Mouse (Mus musculus): ENCODE measurements around the gene Nags. TPM values are rescaled to one million over a fixed set of nuclear protein-coding genes. Genes with fewer than 3 reads are reported as not detected.
"Not testable (repeated sequence)": the region's sequence is repeated elsewhere in the genome, so short reads cannot be mapped to it uniquely, and the experiment has no call there.

Nags gene
- polyA plus RNA-seq, 2 experiments: 7.5 to 10.1 TPM

GRCm38 (mm10) chr11:102156039-102156785, 10.9 kb downstream of the Nags start, which contains the start of gene Tmem101:
Tmem101 (minus strand) TSS chr11:102156404.
- H3K27me3 ChIP-seq (ENCODE audit: control insufficient read depth, insufficient read depth, low read length): no peaks in the 10 kb centered on the region
- peak within 1 kb of the TSS; percentile 79 for H3K9ac ChIP-seq (replicated peaks)
- peak within 1 kb of the TSS; percentile 92 for H3K4me2 ChIP-seq (ENCODE audit: low read depth)
- peak within 1 kb of the TSS; percentile 85 to 86 for H3K4me3 ChIP-seq (ENCODE audit: insufficient read depth in 1 of 2, low read depth in 2 of 2, low read length in 2 of 2)
- TF ChIP-seq CTCF (IDR thresholded peaks at IDR 0.05; ENCODE audit: low read depth): peak; percentile 49
- TF ChIP-seq EP300 (IDR thresholded peaks at IDR 0.05; ENCODE audit: low read depth): 0 out of 2 replicates have a peak, but pooled peaks have one; percentile 39
- H3K9me3 ChIP-seq (ENCODE audit: control insufficient read depth, low read length): no peaks in the 10 kb centered on the region
- H3K36me3 ChIP-seq (replicated peaks; ENCODE audit: control insufficient read depth, insufficient read depth, low read depth): no peaks in the 10 kb centered on the region; the same call in 1 of the 2 replicates
- ATAC-seq (ENCODE audit: insufficient read depth) (peak; percentile 82), DNase-seq (ENCODE audit: low read depth in 3 of 3, low spot score in 3 of 3) (peak; percentile 81 to 84 (median 81))
- H3K4me1 ChIP-seq (replicated peaks; ENCODE audit: control insufficient read depth in 2 of 2, insufficient read depth in 2 of 2, low read length in 1 of 2): peaks cover 3 to 4% of the 10 kb centered on the region in 2 experiments; a peak in 3 of 4 replicates
- H3K27ac ChIP-seq: peak within 1 kb of the TSS; percentile 38; the same call in 1 of the 2 replicates
- under 1% methylated on average over 37 of the region's 37 CpGs for WGBS (ENCODE audit: insufficient replicate concordance)

DNA sequence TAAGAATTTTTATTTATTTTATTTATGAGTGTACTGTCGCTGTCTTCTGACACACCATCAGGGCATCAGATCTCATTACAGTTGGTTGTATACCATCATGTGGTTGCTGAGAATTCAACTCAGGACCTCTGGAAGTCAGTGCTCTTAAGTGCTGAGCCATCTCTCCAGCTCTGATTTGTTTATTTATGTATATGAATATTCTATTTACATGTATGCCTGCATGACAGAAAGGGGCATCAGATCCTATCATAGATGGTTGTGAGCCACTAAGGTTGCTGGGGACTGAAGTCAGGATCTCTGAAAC, 11.4 kb downstream of the Nags start:
- Histone ChIP-seq H3K4me2 (ENCODE audit: low read depth) (peak overlapping the region; percentile 92), H3K4me3 (ENCODE audit: insufficient read depth in 1 of 2, low read depth in 2 of 2, low read length in 2 of 2) (peak overlapping the region in 1 of 2 experiments; percentile 85; a peak in 2 of 4 replicates), H3K27me3 (ENCODE audit: control insufficient read depth, insufficient read depth, low read length) (no peaks in the 10 kb centered on the region), H3K9me3 (ENCODE audit: control insufficient read depth, low read length) (no peaks in the 10 kb centered on the region), H3K27ac (no peak overlapping the region), H3K9ac (replicated peaks) (no peak overlapping the region), H3K36me3 (replicated peaks; ENCODE audit: control insufficient read depth, insufficient read depth, low read depth) (no peaks in the 10 kb centered on the region; the same call in 1 of the 2 replicates), H3K4me1 (replicated peaks; ENCODE audit: control insufficient read depth in 2 of 2, insufficient read depth in 2 of 2, low read length in 1 of 2) (peaks cover 3 to 4% of the 10 kb centered on the region in 2 experiments; a peak in 3 of 4 replicates)
- ATAC-seq (ENCODE audit: insufficient read depth) (no peak), DNase-seq (ENCODE audit: low read depth in 3 of 3, low spot score in 3 of 3) (no peak)
- 13% methylated on average over 1 of the region's 1 CpGs for WGBS (ENCODE audit: insufficient replicate concordance)
- TF ChIP-seq CTCF (IDR thresholded peaks at IDR 0.05; ENCODE audit: low read depth): no peak
- no peak for TF ChIP-seq EP300 (IDR thresholded peaks at IDR 0.05; ENCODE audit: low read depth)

DNA sequence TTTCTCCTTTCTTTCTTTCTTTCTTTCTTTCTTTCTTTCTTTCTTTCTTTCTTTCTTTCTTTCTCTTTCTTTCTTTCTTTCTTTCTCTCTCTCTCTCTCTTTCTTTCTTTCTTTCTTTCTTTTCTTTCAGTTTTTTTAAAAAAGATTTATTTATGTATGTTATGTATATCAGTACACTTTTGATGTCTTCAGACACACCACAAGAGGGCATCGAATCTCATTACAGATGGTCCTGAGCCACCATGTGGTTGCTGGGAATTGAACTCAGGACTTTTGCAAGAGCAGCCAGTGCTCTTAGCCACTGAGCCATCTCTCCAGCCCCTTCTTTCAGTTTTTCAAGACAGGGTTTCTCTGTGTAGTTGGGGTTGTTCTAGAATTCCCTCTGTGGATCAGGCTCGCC, 12.7 kb downstream of the Nags start:
- H3K36me3 ChIP-seq (replicated peaks; ENCODE audit: control insufficient read depth, insufficient read depth, low read depth); H3K4me1 ChIP-seq (replicated peaks; ENCODE audit: control insufficient read depth in 2 of 2, insufficient read depth in 2 of 2, low read length in 1 of 2); H3K4me3 ChIP-seq (ENCODE audit: insufficient read depth in 1 of 2, low read depth in 2 of 2, low read length in 2 of 2); H3K4me2 ChIP-seq (ENCODE audit: low read depth); ATAC-seq (ENCODE audit: insufficient read depth); H3K9ac ChIP-seq (replicated peaks); DNase-seq (ENCODE audit: low read depth in 3 of 3, low spot score in 3 of 3); H3K27ac ChIP-seq; H3K27me3 ChIP-seq (ENCODE audit: control insufficient read depth, insufficient read depth, low read length); H3K9me3 ChIP-seq (ENCODE audit: control insufficient read depth, low read length): not testable (repeated sequence)
- 50% methylated on average over 2 of the region's 2 CpGs for WGBS (ENCODE audit: insufficient replicate concordance)

DNA sequence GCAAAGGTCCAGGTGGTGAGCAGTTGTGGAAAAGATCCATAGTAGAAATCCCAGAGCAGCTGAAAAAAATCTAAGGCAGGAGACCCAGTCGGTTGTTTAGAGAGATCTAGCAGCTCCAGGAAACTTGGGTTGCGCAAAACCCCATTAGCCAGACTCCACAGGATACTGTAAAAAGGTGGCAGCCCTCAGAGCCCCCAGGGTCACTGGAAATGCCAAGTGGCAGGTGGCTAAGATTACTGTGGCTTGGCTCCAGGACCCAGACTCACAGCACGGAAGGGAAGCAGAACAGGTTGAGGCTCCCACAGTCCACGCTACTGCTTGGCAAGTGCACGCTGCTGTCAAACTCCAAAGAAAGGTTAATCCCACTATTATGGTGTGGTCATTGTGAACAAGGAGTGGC, 14.5 kb downstream of the Nags start:
- H3K36me3 ChIP-seq (replicated peaks; ENCODE audit: control insufficient read depth, insufficient read depth, low read depth): peaks cover 9% of the 10 kb centered on the region

DNA sequence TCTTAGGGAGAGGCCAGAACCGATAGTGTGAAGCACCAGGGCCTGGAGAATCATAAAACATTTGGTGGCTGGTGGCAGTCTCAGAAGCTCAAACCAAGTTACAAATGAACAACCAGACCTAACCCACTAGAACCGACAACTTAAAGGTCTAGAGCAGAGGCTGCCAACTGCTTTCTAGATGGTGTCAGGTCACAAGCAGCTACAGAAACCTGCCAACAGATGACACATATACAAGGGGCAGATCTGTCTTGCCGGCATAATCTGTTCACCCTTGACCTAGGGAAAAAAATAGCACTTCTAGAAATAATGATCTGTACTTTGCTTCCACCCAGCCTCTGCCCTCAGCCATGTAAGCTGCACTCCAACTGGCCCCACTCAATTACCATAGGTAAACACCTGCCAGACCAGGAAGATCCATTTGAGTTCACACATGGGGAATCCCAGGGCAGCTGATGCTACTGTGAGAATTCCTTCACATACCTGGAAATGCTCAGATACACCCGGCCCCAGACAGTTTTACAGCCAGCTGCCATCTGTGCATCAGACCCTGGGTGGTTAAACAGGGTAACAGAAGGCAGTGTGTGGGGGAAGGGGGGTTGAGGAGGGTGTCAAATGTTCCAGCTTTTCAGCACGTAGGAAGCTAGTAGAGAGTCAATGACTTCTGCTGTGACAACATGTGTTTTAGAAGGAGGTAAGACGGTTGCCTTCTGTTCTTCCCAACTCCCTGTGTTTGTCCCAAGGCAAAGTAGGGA, 20.8 kb downstream of the Nags start:
- Histone ChIP-seq H3K36me3 (replicated peaks; ENCODE audit: control insufficient read depth, insufficient read depth, low read depth) (peaks cover 34% of the 10 kb centered on the region), H3K9me3 (ENCODE audit: control insufficient read depth, low read length) (no peaks in the 10 kb centered on the region), H3K27me3 (ENCODE audit: control insufficient read depth, insufficient read depth, low read length) (no peaks in the 10 kb centered on the region), H3K4me1 (replicated peaks; ENCODE audit: control insufficient read depth in 2 of 2, insufficient read depth in 2 of 2, low read length in 1 of 2) (0 out of 4 replicates have a peak, but pooled peaks cover 0 to 6% of the 10 kb centered on the region in 2 experiments), H3K9ac (replicated peaks) (no peak overlapping the region), H3K4me2 (ENCODE audit: low read depth) (no peak overlapping the region), H3K27ac (no peak overlapping the region), H3K4me3 (ENCODE audit: insufficient read depth in 1 of 2, low read depth in 2 of 2, low read length in 2 of 2) (no peak overlapping the region)
- ATAC-seq (ENCODE audit: insufficient read depth) (no peak), DNase-seq (ENCODE audit: low read depth in 3 of 3, low spot score in 3 of 3) (no peak)
- TF ChIP-seq CTCF (IDR thresholded peaks at IDR 0.05; ENCODE audit: low read depth) (no peak), EP300 (IDR thresholded peaks at IDR 0.05; ENCODE audit: low read depth) (no peak)
- 66% methylated on average over 6 of the region's 6 CpGs for WGBS (ENCODE audit: insufficient replicate concordance)

More for the DNA sequence above, 14.5 kb downstream of the Nags start:
- DNase-seq (ENCODE audit: low read depth in 3 of 3, low spot score in 3 of 3) (no peak), ATAC-seq (ENCODE audit: insufficient read depth) (no peak)
- Histone ChIP-seq H3K27ac (no peak overlapping the region), H3K9me3 (ENCODE audit: control insufficient read depth, low read length) (no peaks in the 10 kb centered on the region), H3K27me3 (ENCODE audit: control insufficient read depth, insufficient read depth, low read length) (no peaks in the 10 kb centered on the region), H3K4me2 (ENCODE audit: low read depth) (no peak overlapping the region), H3K9ac (replicated peaks) (no peak overlapping the region), H3K4me1 (replicated peaks; ENCODE audit: control insufficient read depth in 2 of 2, insufficient read depth in 2 of 2, low read length in 1 of 2) (peaks cover 3 to 4% of the 10 kb centered on the region in 2 experiments; a peak in 3 of 4 replicates), H3K4me3 (ENCODE audit: insufficient read depth in 1 of 2, low read depth in 2 of 2, low read length in 2 of 2) (no peak overlapping the region)
- 66% methylated on average over 5 of the region's 5 CpGs for WGBS (ENCODE audit: insufficient replicate concordance)
- no peak for TF ChIP-seq EP300 (IDR thresholded peaks at IDR 0.05; ENCODE audit: low read depth)
- no peak for TF ChIP-seq CTCF (IDR thresholded peaks at IDR 0.05; ENCODE audit: low read depth)
